Mouse (Mus musculus) stomach, postnatal 0 days (tissue): ENCODE results near the gene Usp45. TPM values are rescaled to one million over a fixed set of nuclear protein-coding genes. Genes with fewer than 3 reads are reported as not detected.

Experiments
- ATAC-seq: fragments of 200-750 bp; cut with Nextera tagmentation; 2 replicates; pipeline ENCODE4 v1.8.0; 2017; ENCODE audit not compliant: low FRiP score, low TSS enrichment
- DNase-seq: peaks from one replicate; pipeline ENCODE4 v3.0.0-alpha.2; 2016; ENCODE audit warnings: low spot score
- H3K27ac ChIP-seq: fragments of 300-500 bp; sonication (generic); replicated peaks from 2 replicates; pipeline ENCODE4 v1.5.1; 2014; ENCODE audit warnings: mild to moderate bottlenecking, control low read depth
- H3K27me3 ChIP-seq: fragments of 300-500 bp; sonication (generic); 2 replicates; pipeline ENCODE4 v1.6.1; 2014; ENCODE audit warnings: low read length; ENCODE audit not compliant: control insufficient read depth, insufficient read depth
- H3K36me3 ChIP-seq: fragments of 300-500 bp; sonication (generic); 2 replicates; pipeline ENCODE4 v1.6.1; 2014; ENCODE audit warnings: low read length, mixed read lengths; ENCODE audit not compliant: control insufficient read depth, insufficient read depth
- H3K4me1 ChIP-seq: fragments of 300-500 bp; sonication (generic); replicated peaks from 2 replicates; pipeline ENCODE4 v1.6.1; 2014; ENCODE audit warnings: antibody characterized with exemption; ENCODE audit not compliant: control insufficient read depth, insufficient read depth
- H3K4me2 ChIP-seq: fragments of 300-500 bp; sonication (generic); replicated peaks from 2 replicates; pipeline ENCODE4 v1.6.1; 2014; ENCODE audit warnings: low read depth, mild to moderate bottlenecking, control low read depth, moderate library complexity
- H3K4me3 ChIP-seq: fragments of 300-500 bp; sonication (generic); 2 replicates; pipeline ENCODE4 v1.5.1; 2014; ENCODE audit warnings: low read depth, low read length, control low read depth
- H3K9ac ChIP-seq: fragments of 300-500 bp; sonication (generic); 2 replicates; pipeline ENCODE4 v1.6.1; 2014; ENCODE audit warnings: mild to moderate bottlenecking, low read length, control low read depth, mixed read lengths
- H3K9me3 ChIP-seq: fragments of 300-500 bp; sonication (generic); 2 replicates; pipeline ENCODE4 v1.6.1; 2016; ENCODE audit warnings: low read length; ENCODE audit not compliant: control insufficient read depth
- CTCF ChIP-seq: IDR thresholded peaks from 2 replicates; pipeline ENCODE4 v1.5.1; 2016; ENCODE audit warnings: antibody characterized with exemption, low read depth, mild to moderate bottlenecking, moderate library complexity
- EP300 ChIP-seq: optimal IDR thresholded peaks from 2 replicates; pipeline ENCODE3; 2016; ENCODE audit warnings: antibody characterized with exemption
- WGBS: fragments of 180-500 bp; shearing (Covaris S2); extraction: QIAGEN DNeasy Blood & Tissue Kit; methylation state at CpG from one replicate; pipeline ENCODE4 v1.1.7; 2014; 5-methylcytosine and 5-hydroxymethylcytosine counted together
- polyA plus RNA-seq: library from polyadenylated mRNA; unstranded; fragments of >200 nt; fragmentation: Nextera tagmentation; extraction: Ambion mirVana; gene quantifications from 2 replicates; pipeline ENCODE4 v1.2.1, GENCODE M21; 2015

Gene Usp45
- polyA plus RNA-seq, 1 experiment from 2014 or later, result 2.7 TPM

- Histone ChIP-seq H3K4me1 (no peaks in the 10 kb centered on the region), H3K9me3 (no peaks in the 10 kb centered on the region), H3K27ac (no peak overlapping the region), H3K36me3 (peaks cover 4% of the 10 kb centered on the region; the same call in 1 of the 2 replicates), H3K27me3 (no peaks in the 10 kb centered on the region), H3K4me2 (no peak overlapping the region), H3K4me3 (no peak overlapping the region), H3K9ac (no peak overlapping the region)
- 96% methylated on average over 8 of the region's 8 CpGs for WGBS
- no peak for TF ChIP-seq CTCF
- TF ChIP-seq EP300, result no peak
- ATAC-seq (no peak), DNase-seq (no peak)
Measured at GRCm38 (mm10) chr4:21832844-21833243, 65.9 kb downstream of the Usp45 start.

- peak within 1 kb of the TSS; percentile 55 for H3K4me2 ChIP-seq
- peak; percentile 88 for TF ChIP-seq EP300
- TF ChIP-seq CTCF, result peak; percentile 95
- H3K27me3 ChIP-seq, result no peaks in the 10 kb centered on the region
- H3K27ac ChIP-seq, result peak within 1 kb of the TSS; percentile 99
- DNase-seq, result peak; percentile 93
- H3K4me1 ChIP-seq, result no peaks in the 10 kb centered on the region
- ATAC-seq, result peak; percentile 98
- no peaks in the 10 kb centered on the region for H3K9me3 ChIP-seq
- H3K9ac ChIP-seq, result peak within 1 kb of the TSS; percentile 93
- peak within 1 kb of the TSS; percentile 99 for H3K4me3 ChIP-seq
- under 1% methylated on average over 50 of the region's 50 CpGs for WGBS
- no peaks in the 10 kb centered on the region for H3K36me3 ChIP-seq
Measured at GRCm38 (mm10) chr4:21847481-21848286, 80.7 kb downstream of the Usp45 start, which contains the start of gene Pnisr. Gene Pnisr (plus strand): TSS chr4:21847583.

- Histone ChIP-seq H3K27ac (peak overlapping the region; percentile 99), H3K9me3 (no peaks in the 10 kb centered on the region), H3K9ac (peak overlapping the region; percentile 93), H3K36me3 (no peaks in the 10 kb centered on the region), H3K4me1 (no peaks in the 10 kb centered on the region), H3K4me2 (peak overlapping the region; percentile 54), H3K27me3 (no peaks in the 10 kb centered on the region), H3K4me3 (peak overlapping the region; percentile 99)
- peak; percentile 82 for ATAC-seq
- 0% methylated on average over 24 of the region's 24 CpGs for WGBS
- DNase-seq, result peak; percentile 92
- no peak for TF ChIP-seq EP300
- no peak for TF ChIP-seq CTCF
Measured at GRCm38 (mm10) chr4:21848287-21848630, 81.3 kb downstream of the Usp45 start.

- no peak overlapping the region for H3K4me2 ChIP-seq
- H3K4me3 ChIP-seq, result no peak overlapping the region
- peaks cover 19% of the 10 kb centered on the region for H3K36me3 ChIP-seq
- ATAC-seq (no peak), DNase-seq (no peak)
- TF ChIP-seq EP300 (no peak), CTCF (no peak)
- no peaks in the 10 kb centered on the region for H3K27me3 ChIP-seq
- no peaks in the 10 kb centered on the region for H3K9me3 ChIP-seq
- 85% methylated on average over 1 of the region's 1 CpGs for WGBS
- H3K27ac ChIP-seq, result no peak overlapping the region
- no peaks in the 10 kb centered on the region for H3K4me1 ChIP-seq
- H3K9ac ChIP-seq, result no peak overlapping the region
Measured at GRCm38 (mm10) chr4:21857481-21857880, 90.5 kb downstream of the Usp45 start.

GRCm38 (mm10) chr4:21865226-21865625 is 98.3 kb downstream of the Usp45 start:
- Histone ChIP-seq H3K4me3 (no peak overlapping the region), H3K27ac (no peak overlapping the region), H3K36me3 (peaks cover 26% of the 10 kb centered on the region), H3K4me1 (no peaks in the 10 kb centered on the region), H3K4me2 (no peak overlapping the region), H3K9me3 (no peaks in the 10 kb centered on the region), H3K9ac (no peak overlapping the region), H3K27me3 (no peaks in the 10 kb centered on the region)
- 96% methylated on average over 1 of the region's 1 CpGs for WGBS
- no peak for DNase-seq
- no peak for ATAC-seq
- TF ChIP-seq CTCF (no peak), EP300 (no peak)

GRCm38 (mm10) chr4:21878776-21879175 is 111.8 kb downstream of the Usp45 start:
- peak overlapping the region; percentile 82 for H3K4me3 ChIP-seq
- H3K9ac ChIP-seq, result peak overlapping the region; percentile 76; the same call in 1 of the 2 replicates
- DNase-seq (no peak), ATAC-seq (no peak)
- TF ChIP-seq CTCF (no peak), EP300 (no peak)
- H3K4me2 ChIP-seq, result peak overlapping the region; percentile 69
- 11% methylated on average over 6 of the region's 6 CpGs for WGBS
- no peaks in the 10 kb centered on the region for H3K27me3 ChIP-seq
- no peak overlapping the region for H3K27ac ChIP-seq
- H3K4me1 ChIP-seq, result no peaks in the 10 kb centered on the region
- H3K9me3 ChIP-seq, result no peaks in the 10 kb centered on the region
- H3K36me3 ChIP-seq, result peaks cover 1% of the 10 kb centered on the region; the same call in 1 of the 2 replicates
